Mouse (Mus musculus): ENCODE data around the gene Ifnar1. TPM values are rescaled to one million over a fixed set of nuclear protein-coding genes. Genes with fewer than 3 reads are reported as not detected.
A peak's percentile ranks its signal among the peaks of the same experiment; 100 is the strongest.
"Not testable (repeated sequence)": the region's sequence is repeated elsewhere in the genome, so short reads cannot be mapped to it uniquely, and the experiment has no call there.

Gene Ifnar1
- 159 and 168 TPM in 2 replicates for total RNA-seq (2017)

DNA sequence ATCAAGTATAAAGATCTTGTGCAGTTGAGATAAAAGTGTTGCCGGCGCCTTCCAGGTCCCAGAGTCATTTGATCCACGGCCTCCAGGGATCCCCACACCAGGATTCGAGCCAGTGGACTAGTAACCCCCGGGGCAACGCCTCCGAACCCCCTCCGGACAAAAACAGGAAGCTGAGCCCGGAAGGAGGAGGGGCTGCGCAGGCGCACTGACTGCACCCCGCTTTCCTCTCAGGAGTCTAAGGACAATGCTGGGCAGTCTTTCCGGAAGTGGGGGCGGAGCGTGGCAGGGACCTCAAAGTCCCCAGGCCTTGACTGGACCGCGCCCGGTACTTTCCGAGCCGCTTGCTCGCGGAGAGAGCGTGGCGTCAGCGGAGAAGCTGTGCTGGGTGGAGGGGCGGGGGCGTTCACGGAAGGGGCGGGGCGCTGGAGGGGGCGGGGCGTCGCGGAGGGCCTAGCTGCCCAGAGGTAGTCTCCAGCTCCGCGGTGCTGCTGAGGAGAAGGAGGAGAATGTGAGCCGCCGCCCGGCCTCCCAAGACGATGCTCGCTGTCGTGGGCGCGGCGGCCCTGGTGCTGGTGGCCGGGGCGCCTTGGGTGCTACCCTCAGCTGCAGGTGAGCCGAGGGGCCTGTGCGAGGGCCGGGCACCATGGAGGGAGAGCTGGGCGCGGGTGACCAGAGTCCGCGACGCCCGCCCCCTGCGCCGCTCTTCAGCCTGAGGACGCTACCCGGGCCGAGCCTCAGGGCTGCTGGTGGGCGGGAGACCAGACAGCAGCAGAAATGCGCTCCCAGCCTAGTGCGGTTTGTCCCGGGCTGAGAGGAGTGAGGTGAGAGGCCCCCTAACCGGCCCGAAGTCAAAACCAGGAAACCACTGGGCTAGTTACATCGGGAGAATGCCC is at the start of gene Ifnar1:
Gene Ifnar1 (plus strand): TSS at position 431 of the 893 bp plus-strand sequence.
- ATAC-seq (ENCODE audit: extremely low read depth, insufficient number of reproducible peaks, low FRiP score, poor library complexity, severe bottlenecking): peak; percentile 97

GRCm38 (mm10) chr16:91438081-91438480 is 47.0 kb upstream of the Ifnar1 start:
- ATAC-seq (ENCODE audit: extremely low read depth, insufficient number of reproducible peaks, low FRiP score, poor library complexity, severe bottlenecking): no peak

GRCm38 (mm10) chr16:91438599-91438998 is 46.4 kb upstream of the Ifnar1 start:
- not testable (repeated sequence) for ATAC-seq (ENCODE audit: extremely low read depth, insufficient number of reproducible peaks, low FRiP score, poor library complexity, severe bottlenecking)

DNA sequence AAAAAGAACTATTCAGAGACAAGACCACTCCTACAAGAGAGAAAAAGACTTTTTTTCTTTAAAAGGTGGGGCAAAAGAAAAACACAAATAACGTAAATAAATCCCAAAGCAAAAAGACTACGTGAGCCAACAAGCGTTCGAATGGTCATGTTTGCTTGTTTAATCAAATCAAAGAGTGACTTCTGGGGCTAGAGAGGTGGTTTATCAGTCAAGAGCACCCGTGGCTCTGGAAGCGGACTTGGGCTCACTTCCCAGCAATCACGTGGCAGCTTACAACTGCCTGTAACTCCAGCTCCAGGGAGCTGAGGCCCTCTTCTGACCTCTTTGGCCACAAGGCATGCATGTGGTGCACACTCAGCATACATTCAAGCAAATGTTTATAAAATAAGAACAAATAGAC is 43.7 kb upstream of the Ifnar1 start:
- no peak for ATAC-seq (ENCODE audit: extremely low read depth, insufficient number of reproducible peaks, low FRiP score, poor library complexity, severe bottlenecking)

DNA sequence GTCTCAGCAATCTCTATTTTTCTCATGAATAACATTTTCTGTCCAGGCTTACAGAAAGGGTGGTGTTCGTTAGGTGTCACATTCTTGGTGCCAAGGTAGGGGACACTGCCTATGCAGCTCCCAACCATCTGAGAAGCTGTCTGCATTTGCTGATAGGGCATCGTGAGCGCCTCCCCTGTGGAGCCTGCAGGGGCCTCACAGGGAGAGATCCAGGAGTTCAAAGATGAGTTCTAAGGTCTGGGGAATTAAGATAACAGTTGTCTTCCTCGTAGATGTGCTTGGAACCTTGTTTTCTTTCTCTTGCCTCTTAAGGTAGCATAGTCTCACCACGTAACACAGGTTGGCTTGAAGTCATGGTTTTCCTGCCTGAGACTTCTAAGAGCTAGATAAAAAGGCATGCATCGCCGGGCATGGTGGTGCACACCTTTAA is 43.2 kb upstream of the Ifnar1 start:
- no peak for ATAC-seq (ENCODE audit: extremely low read depth, insufficient number of reproducible peaks, low FRiP score, poor library complexity, severe bottlenecking)

- ATAC-seq (ENCODE audit: extremely low read depth, insufficient number of reproducible peaks, low FRiP score, poor library complexity, severe bottlenecking): no peak
These were observed 42.6 kb upstream of the Ifnar1 start for GRCm38 (mm10) chr16:91442446-91442845.

- no peak for ATAC-seq (ENCODE audit: extremely low read depth, insufficient number of reproducible peaks, low FRiP score, poor library complexity, severe bottlenecking)
These were observed 41.8 kb upstream of the Ifnar1 start for GRCm38 (mm10) chr16:91443211-91443611.

GRCm38 (mm10) chr16:91444847-91445246 is 40.2 kb upstream of the Ifnar1 start:
- ATAC-seq (ENCODE audit: extremely low read depth, insufficient number of reproducible peaks, low FRiP score, poor library complexity, severe bottlenecking): no peak

DNA sequence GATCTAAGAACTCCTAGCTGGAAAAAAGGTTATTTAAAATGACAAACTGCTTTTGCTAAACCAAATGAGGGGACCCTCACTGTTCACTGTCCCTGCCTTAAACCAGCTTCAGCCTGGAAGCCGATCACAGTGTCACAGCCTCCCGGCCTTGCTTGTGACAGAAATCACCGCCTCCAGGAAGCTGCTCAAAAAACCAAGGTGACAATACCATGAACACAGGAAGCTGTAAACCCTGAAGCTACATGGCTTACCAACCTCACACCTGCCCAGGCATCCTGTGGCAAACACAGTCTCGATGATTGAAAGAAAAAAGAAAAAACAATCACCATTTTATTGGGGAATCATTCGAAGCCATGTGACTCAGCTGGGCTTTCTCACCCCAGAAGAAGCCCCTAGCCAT is 39.5 kb upstream of the Ifnar1 start:
- ATAC-seq (ENCODE audit: extremely low read depth, insufficient number of reproducible peaks, low FRiP score, poor library complexity, severe bottlenecking): peak; percentile 43

DNA sequence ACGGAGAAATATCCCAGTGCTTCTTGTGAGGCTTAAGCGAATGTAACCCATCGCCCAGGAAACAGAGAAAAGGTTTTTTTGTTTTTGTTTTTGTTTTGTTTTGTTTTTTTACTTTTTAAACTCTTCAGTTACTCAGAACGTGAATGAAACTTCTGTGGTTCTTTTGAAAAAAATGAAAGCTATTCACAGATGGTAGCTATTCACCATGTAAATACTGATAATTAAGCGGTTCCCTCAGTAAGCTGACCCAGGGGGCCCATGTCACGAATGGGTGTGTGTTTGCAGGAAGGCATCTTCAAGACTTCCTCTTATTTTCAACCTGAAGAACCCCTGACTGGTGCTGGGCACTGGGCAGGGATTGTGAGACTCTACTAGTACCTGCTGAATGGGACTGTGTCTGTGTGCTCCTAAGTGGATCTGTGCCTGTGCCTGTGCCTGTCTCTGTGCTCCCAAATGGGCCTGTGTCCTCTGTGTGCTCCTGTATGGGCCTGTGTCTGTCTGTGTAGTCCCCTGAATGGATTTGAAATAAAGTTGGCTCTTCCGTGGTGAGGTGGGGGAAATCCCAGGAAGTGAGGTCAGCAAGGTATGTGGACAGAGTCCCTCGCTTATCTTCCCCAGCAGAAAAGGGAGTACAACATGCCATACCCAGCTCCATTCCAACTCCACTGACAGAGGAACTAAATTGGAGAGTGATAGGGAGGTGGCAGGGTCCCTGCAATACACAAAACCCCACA is 38.1 kb upstream of the Ifnar1 start:
- ATAC-seq (ENCODE audit: extremely low read depth, insufficient number of reproducible peaks, low FRiP score, poor library complexity, severe bottlenecking): peak; percentile 55

DNA sequence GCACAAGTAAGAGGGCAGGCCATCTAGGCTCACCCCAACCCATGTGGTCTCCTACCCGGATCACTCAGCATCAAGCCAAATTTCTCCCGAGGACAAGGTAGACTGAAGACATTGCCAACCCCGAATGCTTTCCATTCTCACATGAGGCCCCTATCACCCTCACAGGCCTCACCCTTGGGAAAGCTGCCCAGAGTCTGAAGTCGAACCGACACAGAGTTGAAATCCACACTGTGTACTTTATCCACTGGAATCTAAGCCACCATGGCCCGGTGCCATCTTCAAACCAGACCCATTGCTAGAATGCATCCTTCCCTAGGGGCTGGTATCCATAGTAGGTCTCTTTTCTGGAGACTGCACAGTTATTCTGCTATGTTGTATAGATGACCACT is 37.5 kb upstream of the Ifnar1 start:
- ATAC-seq (ENCODE audit: extremely low read depth, insufficient number of reproducible peaks, low FRiP score, poor library complexity, severe bottlenecking): no peak

DNA sequence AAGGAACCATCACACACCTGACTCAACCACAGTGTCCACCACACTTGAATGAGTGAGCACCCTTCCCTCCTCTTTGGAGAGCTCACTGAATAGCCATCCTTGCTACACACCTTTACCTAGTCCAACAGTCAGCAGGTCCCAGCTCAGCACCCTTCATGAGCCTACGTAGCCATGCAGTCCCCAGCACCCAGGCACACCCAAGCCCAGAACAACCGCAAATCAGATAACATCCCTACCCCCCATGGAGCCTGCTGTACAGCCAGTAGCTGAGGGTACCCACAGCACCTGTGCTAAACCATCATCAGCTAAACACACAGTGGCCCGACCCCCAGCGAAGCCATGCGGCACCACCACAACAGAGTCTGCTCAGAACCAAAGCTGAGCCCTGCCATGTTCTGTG is 37.0 kb upstream of the Ifnar1 start:
- peak; percentile 4; the same call in 1 of the 2 replicates for ATAC-seq (ENCODE audit: extremely low read depth, insufficient number of reproducible peaks, low FRiP score, poor library complexity, severe bottlenecking)

DNA sequence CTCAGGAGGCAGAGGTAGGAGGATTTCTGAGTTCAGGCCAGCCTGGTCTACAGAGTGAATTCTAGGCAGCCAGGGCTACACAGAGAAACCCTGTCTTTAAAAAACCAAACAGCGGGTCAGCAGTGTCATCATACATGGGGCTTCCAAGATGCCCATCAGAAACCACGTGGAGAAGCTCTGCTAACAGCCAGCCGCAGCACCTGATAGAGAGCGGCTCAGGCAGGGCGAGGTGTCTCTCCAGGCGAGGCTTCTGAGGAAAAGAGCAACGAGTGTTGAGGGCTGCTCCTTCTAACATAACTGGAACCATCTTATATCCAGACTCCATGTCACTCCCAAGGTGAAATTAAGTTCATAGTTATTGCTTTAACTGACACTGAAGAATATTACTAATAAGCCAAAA is 36.1 kb upstream of the Ifnar1 start:
- ATAC-seq (ENCODE audit: extremely low read depth, insufficient number of reproducible peaks, low FRiP score, poor library complexity, severe bottlenecking): no peak

DNA sequence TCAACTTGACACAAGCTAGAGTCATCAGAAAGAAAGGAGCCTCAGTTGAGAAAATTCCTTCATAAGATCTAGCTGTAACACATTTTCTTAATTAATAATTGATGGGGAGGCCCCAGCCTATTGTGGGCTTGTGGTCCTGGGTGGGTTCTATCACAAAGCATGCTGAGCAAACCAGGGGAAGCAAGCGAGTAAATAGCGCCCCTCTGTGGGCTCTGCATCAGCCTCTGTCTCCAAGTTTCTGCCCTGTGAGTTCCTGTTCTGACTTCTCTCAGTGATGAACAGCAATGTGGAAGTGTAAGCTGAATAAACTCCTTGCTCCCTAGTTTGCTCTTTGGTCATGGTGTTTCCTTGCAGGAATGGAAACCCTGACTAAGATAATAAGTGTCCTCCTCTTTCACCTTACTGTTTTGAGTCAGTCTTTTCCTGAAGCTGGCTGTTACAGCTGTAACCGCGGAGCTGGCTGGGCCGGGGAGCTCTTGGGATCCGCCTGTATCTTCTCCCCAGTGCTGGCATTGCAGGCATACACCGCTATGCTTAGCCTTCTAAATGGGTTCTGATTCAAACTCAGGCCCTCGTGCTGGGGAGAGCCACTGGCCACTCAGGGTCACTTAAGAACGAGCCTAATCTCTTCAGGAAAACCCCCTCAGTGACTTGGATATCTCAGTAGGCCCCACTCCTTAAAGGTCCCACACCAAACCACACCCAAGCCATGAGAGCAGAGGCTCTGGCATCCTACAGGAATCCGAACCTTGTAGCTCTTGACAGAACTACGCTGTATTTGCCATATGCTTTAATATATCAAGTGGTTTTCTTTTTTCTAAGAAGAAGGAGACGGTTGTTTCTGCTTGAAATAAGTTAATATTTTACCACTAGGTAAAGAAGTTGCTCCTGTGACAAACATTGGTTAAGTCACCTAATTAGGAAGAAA is 34.6 kb upstream of the Ifnar1 start:
- ATAC-seq (ENCODE audit: extremely low read depth, insufficient number of reproducible peaks, low FRiP score, poor library complexity, severe bottlenecking): no peak

GRCm38 (mm10) chr16:91451949-91452348 is 33.1 kb upstream of the Ifnar1 start:
- ATAC-seq (ENCODE audit: extremely low read depth, insufficient number of reproducible peaks, low FRiP score, poor library complexity, severe bottlenecking): peak; percentile 42

DNA sequence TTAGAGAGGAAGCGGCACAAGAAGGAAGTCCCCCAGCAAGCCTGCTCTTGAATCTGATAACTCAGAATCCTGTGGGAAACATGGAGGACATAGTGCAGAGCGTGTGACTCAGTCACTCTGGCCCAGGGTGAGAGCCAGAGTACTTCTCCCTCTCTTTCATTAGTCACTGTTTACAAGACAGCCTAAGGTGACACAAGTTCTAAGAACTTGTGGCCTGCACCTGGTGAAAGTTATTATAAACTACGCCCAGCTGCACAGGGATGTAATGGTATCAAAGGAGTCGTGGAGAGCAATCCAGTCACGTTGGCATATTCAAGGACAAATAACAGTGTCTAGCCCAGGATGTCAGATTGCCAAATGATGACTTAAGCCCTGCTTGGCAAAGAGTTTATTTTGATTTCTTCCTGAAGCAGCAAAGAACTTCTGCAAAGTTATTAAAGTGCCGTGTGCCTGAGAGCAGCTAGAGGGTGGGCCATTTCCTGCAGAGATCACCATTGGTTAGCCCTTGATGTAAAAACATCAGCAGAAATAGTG is 32.6 kb upstream of the Ifnar1 start:
- 0 out of 2 replicates have a peak, but pooled peaks have one; percentile 5 for ATAC-seq (ENCODE audit: extremely low read depth, insufficient number of reproducible peaks, low FRiP score, poor library complexity, severe bottlenecking)

GRCm38 (mm10) chr16:91455868-91456267 is 29.2 kb upstream of the Ifnar1 start:
- ATAC-seq (ENCODE audit: extremely low read depth, insufficient number of reproducible peaks, low FRiP score, poor library complexity, severe bottlenecking): no peak

DNA sequence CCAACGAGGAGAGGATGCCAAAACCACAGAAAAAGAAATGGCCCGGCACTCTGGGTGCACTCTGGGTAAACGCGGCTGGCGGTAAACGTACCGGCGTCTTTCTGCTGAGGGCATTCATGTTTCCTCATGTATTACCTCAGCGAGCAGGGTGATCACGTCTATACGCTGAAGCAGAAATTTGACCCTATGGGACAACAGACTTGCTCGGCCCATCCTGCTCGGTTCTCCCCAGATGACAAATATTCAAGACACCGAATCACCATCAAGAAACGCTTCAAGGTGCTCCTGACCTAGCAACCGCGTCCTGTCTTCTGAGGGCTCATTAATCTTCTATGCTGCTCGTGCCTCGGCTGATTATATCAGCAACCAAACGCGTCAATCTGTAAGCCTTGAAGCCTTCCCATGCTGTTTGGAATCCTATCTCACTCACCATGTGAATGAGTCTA is 26.7 kb upstream of the Ifnar1 start:
- peak; percentile 3; the same call in 1 of the 2 replicates for ATAC-seq (ENCODE audit: extremely low read depth, insufficient number of reproducible peaks, low FRiP score, poor library complexity, severe bottlenecking)

DNA sequence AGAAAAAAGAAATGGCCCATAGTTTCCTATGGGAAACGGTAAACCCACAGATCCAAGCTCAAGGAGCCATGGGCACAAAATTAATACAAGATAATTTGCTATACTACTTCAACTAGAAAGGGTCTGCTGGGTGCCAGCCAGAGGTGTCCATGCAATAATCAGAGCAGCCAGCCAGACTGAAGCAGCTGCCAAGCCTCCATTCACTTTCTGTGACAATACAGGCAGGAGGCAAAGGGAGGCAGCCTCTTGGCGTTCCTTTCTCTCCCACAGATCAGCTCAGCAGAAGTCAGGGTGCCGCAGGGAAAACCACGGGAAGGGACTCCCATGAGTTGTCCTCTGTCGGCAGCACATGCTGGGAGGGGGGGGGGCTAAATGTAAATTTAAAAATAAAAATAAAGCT is 26.1 kb upstream of the Ifnar1 start:
- no peak for ATAC-seq (ENCODE audit: extremely low read depth, insufficient number of reproducible peaks, low FRiP score, poor library complexity, severe bottlenecking)
